Comparison of ENCODE assay signal across 8 mouse cellular contexts in the genomic region with DNA sequence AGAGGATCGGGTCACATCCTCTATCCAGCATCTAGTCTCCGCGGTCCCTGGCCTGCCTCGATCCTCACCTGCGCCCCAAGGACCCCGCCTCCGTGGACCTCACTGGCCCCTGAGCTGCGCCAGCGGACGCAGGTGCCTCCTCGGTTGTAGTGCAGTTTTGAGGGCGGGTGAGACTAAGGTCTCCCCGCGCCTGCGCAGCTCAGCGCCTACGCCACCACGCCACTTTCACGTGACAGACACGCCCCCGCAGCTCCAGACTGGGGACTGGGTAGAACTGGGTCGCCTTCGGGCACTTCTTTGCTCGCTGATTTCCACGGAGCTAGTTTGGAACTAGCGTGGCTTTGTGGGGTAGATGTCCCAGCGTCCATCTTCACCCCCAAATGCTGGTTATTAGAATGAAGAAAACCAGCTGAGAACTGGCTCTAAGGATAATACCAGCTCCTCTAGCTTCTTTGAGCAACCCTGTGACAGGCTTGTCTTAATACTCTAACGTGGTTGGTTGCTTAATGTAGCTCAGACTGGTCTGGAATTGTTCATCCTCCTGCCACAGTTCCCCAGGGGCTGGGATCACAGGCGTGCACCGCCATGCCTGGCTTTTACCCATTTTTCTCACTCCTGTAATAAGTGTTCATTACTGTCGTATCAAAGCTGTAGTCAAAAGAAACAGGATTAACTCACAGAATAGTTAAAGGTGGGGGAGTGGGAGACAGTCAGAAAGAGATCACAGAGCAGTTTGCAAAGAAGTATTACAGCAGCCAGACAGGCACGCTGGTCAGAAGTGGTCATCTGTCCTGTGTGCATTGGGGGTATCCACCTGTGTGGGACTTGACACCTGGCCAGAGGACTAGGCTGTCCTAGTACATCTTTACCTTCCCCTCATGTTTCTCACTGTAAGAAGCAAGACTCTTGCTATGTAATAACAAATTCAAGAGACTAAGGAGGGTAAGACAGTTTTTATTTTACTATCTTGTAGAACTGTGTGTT. TPM values are rescaled to one million over a fixed set of nuclear protein-coding genes. Genes with fewer than 3 reads are reported as not detected.
DNase-seq lines count a peak whose midpoint lies in the region; ATAC-seq lines count a peak whose summit lies in the region.

A gene (minus strand): TSS at position 159 of the 984 bp plus-strand sequence.

- H3K4me1 ChIP-seq in embryonic facial prominence, embryonic 13.5 days = peaks cover 26% of the 10 kb centered on the region
- H3K4me1 ChIP-seq in limb, embryonic 10.5 days = peaks cover 12% of the 10 kb centered on the region
- peaks cover 8% of the 10 kb centered on the region; the same call in 1 of the 2 replicates for H3K4me1 ChIP-seq in midbrain, embryonic 12.5 days

- no peaks in the 10 kb centered on the region for H3K27me3 ChIP-seq in embryonic facial prominence, embryonic 13.5 days
- H3K27me3 ChIP-seq in limb, embryonic 10.5 days (ENCODE audit: low read depth, poor library complexity, severe bottlenecking) = no peaks in the 10 kb centered on the region
- no peaks in the 10 kb centered on the region for H3K27me3 ChIP-seq in midbrain, embryonic 12.5 days

- no peaks in the 10 kb centered on the region for H3K36me3 ChIP-seq in embryonic facial prominence, embryonic 13.5 days
- no peaks in the 10 kb centered on the region for H3K36me3 ChIP-seq in limb, embryonic 10.5 days
- no peaks in the 10 kb centered on the region for H3K36me3 ChIP-seq in midbrain, embryonic 12.5 days

- peak within 1 kb of the TSS; percentile 64 for H3K4me3 ChIP-seq in embryonic facial prominence, embryonic 13.5 days
- peak within 1 kb of the TSS; percentile 65 for H3K4me3 ChIP-seq in limb, embryonic 10.5 days
- peak within 1 kb of the TSS; percentile 63 for H3K4me3 ChIP-seq in midbrain, embryonic 12.5 days

- 2% methylated on average over 32 of the region's 32 CpGs for WGBS in embryonic facial prominence, embryonic 13.5 days
- WGBS in limb, embryonic 10.5 days = 6% methylated on average over 32 of the region's 32 CpGs
- WGBS in midbrain, embryonic 12.5 days = 3% methylated on average over 32 of the region's 32 CpGs

- ATAC-seq in embryonic facial prominence, embryonic 13.5 days (ENCODE audit: insufficient number of reproducible peaks, insufficient read depth, low FRiP score, low TSS enrichment, low read depth) = peak; percentile 93
- peak; percentile 99 for ATAC-seq in midbrain, embryonic 12.5 days (ENCODE audit: low FRiP score, low read depth)

- H3K27ac ChIP-seq in embryonic facial prominence, embryonic 13.5 days = peak within 1 kb of the TSS; percentile 58
- peak within 1 kb of the TSS; percentile 79 for H3K27ac ChIP-seq in limb, embryonic 10.5 days
- H3K27ac ChIP-seq in midbrain, embryonic 12.5 days (replicated peaks) = peak within 1 kb of the TSS; percentile 70

- no peaks in the 10 kb centered on the region for H3K9me3 ChIP-seq in embryonic facial prominence, embryonic 13.5 days
- H3K9me3 ChIP-seq in limb, embryonic 10.5 days (replicated peaks) = no peaks in the 10 kb centered on the region
- H3K9me3 ChIP-seq in midbrain, embryonic 12.5 days = no peaks in the 10 kb centered on the region

- H3K9ac ChIP-seq in embryonic facial prominence, embryonic 13.5 days = peak within 1 kb of the TSS; percentile 81
- H3K9ac ChIP-seq in midbrain, embryonic 12.5 days (replicated peaks) = peak within 1 kb of the TSS; percentile 65

- DNase-seq in adrenal gland, postnatal 4 days (ENCODE audit: low spot score in 2 of 2) = peak; percentile 72 to 76
- DNase-seq in heart, adult 18-20 months = peak; percentile 91 to 92
- DNase-seq in kidney, adult 18-20 months = peak; percentile 94
- DNase-seq in limb, embryonic 10.5 days (ENCODE audit: low spot score) = peak; percentile 89
- peak; percentile 86 for DNase-seq in skeletal muscle tissue, adult 2 months (ENCODE audit: low read depth, low spot score)
- no peak for DNase-seq in MN1 (ENCODE audit: low spot score)

- H3K4me2 ChIP-seq in embryonic facial prominence, embryonic 13.5 days = peak within 1 kb of the TSS; percentile 86
- H3K4me2 ChIP-seq in midbrain, embryonic 12.5 days (replicated peaks) = peak within 1 kb of the TSS; percentile 71

RNA-seq across cellular contexts. Expression of the gene that starts here (rescaled TPM):
- total RNA-seq in adrenal gland, postnatal 4 days (2021) = 10 to 100 TPM; 75.5 to 79.0 TPM
- 99.4 and 119 TPM in 2 replicates for polyA plus RNA-seq in embryonic facial prominence, embryonic 13.5 days (2015; fragmentation: Nextera tagmentation; extraction: Ambion mirVana)
- 10 to 100 TPM; 33.8 to 46.0 TPM for total RNA-seq in heart, adult 18-20 months (2021)
- polyA plus RNA-seq in limb, embryonic 10.5 days (2016; fragmentation: Nextera tagmentation; extraction: Ambion mirVana) = 27.5 and 37.0 TPM in 2 replicates
- polyA plus RNA-seq in midbrain, embryonic 12.5 days (2016; fragmentation: Nextera tagmentation; extraction: Ambion mirVana) = 46.7 and 52.6 TPM in 2 replicates
